Mouse (Mus musculus) CD8-positive naive resting alpha-beta T cell, adult 57 days (primary cell): ENCODE measurements around the gene Gm21293. TPM values are rescaled to one million over a fixed set of nuclear protein-coding genes. Genes with fewer than 3 reads are reported as not detected.

ENCODE experiments used
- total RNA-seq: library from RNA; stranded (reverse); gene quantifications from one replicate; pipeline ENCODE4 v1.2.4, GENCODE M21; 2023

Gene Gm21293
- not detected for total RNA-seq

GRCm38 (mm10) chr10:104142687-104143086 lies at the start of gene Gm21293:
Gene Gm21293, plus strand, starts transcription at chr10:104142987.

GRCm38 (mm10) chr10:104151197-104151596 lies 8.4 kb downstream of the Gm21293 start, which contains the start of gene Gm6763:
Gene Gm6763, plus strand, starts transcription at chr10:104151497.

GRCm38 (mm10) chr10:104159706-104160105 lies 16.9 kb downstream of the Gm21293 start, which contains the start of gene Gm8764:
Gene Gm8764, plus strand, starts transcription at chr10:104160006.

GRCm38 (mm10) chr10:104168215-104168614 lies 25.4 kb downstream of the Gm21293 start, which contains the start of gene Gm21304:
Gene Gm21304, plus strand, starts transcription at chr10:104168515.

GRCm38 (mm10) chr10:104176724-104177123 lies 33.9 kb downstream of the Gm21293 start, which contains the start of gene Gm21312:
Gene Gm21312, plus strand, starts transcription at chr10:104177024.

GRCm38 (mm10) chr10:104185233-104185632 lies 42.4 kb downstream of the Gm21293 start, which contains the start of gene Gm20765:
Gene Gm20765, plus strand, starts transcription at chr10:104185533.

GRCm38 (mm10) chr10:104193742-104194141 lies 51.0 kb downstream of the Gm21293 start, which contains the start of gene Gm4340:
Gene Gm4340, plus strand, starts transcription at chr10:104194042.

Other genes with a start within 250 kb of the Gm21293 start
- not detected for gene Gm6763, start 8.5 kb downstream of the Gm21293 start, total RNA-seq
- gene Gm8764, start 17.0 kb downstream of the Gm21293 start, total RNA-seq: not detected
- gene Gm21304, start 25.5 kb downstream of the Gm21293 start, total RNA-seq: not detected
- not detected for gene Gm21312, start 34.0 kb downstream of the Gm21293 start, total RNA-seq
- not detected for gene Gm20765, start 42.5 kb downstream of the Gm21293 start, total RNA-seq
- not detected for gene Gm4340, start 51.1 kb downstream of the Gm21293 start, total RNA-seq